Mouse (Mus musculus): ENCODE results near the gene Zfp704.

Gene Zfp704

DNA sequence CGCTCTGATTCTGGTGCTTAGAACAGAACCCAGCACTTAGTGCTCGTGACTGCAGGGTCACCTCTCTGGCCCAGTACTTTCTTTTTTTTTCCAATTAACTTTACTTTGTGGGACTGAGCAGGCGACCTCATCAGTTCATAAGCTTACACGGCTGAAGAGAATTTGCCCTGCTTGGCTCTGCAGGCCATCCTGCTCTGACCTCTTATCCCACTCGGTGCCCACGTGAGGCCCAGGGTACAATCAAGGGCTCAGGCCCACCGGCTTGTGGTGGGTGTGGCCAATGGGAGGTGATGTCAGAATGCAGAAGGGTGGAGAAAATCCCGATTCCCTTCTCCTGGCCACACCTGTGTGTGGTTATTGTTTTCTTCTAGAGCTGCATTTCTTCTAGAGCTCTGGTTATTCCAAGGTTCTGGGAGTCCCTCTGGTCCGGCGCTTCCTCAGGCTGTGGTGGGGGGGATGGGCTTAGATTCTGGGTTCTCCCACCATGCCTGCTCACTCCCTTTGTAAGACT, 153.4 kb downstream of the Zfp704 start:
- no peak for DNase-seq (ENCODE audit: low spot score)

DNA sequence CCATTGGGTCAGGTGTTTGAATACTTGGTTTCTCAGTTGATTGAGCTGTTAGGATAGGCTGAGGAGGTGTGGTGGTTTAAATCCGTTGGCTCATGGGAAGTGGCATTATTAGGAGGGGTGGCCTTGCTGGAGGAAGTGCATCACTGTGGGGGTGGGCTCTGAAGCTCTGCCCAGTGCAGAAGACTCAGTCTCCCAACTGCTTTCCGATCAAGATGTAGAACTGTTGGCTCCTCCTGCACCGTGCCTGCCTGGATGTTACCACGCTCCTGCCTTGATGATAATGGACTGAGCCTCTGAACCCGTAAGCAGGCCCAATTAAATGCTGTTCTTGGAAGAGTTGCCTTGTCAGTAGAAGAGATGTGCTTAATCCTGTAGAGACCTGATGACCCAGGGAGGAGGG, 154.5 kb downstream of the Zfp704 start:
- no peak for DNase-seq (ENCODE audit: low spot score)

DNA sequence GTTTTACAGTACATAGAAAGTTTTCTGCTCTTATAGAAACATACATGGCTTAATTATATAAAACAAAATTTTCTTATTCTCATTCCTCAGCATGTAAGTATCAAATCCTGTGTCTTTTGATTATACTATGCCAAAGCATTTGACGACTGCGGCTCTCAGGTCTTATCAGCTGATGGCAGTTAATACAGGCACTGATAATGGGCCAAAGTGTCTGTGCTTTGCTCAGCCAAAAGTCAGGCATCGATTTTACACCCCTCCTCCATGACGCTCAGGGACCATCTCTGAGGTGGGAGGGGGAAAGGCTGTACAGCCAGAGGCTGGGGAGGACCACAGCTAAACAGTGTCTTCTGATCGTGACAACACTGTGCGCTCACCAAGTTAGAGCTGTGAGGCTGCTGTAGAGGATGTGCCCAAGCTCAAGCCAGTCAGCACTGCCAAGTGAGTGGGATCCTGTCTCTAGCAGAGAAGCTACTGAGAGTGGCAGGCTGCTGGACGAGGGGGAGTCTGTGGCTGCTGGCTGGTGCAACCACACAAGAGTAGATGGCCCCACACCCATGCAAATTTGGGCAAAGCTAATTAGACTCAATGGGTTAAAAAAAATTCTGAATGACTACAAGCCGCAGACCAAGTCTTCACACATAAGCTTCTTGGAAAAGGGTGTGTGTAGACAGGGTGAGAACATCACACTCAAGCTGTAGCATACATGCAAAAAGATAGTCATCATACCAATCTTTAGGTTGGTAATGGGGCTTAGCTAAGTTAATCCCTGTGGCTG, 155.1 kb downstream of the Zfp704 start:
- DNase-seq (ENCODE audit: low spot score): no peak

DNA sequence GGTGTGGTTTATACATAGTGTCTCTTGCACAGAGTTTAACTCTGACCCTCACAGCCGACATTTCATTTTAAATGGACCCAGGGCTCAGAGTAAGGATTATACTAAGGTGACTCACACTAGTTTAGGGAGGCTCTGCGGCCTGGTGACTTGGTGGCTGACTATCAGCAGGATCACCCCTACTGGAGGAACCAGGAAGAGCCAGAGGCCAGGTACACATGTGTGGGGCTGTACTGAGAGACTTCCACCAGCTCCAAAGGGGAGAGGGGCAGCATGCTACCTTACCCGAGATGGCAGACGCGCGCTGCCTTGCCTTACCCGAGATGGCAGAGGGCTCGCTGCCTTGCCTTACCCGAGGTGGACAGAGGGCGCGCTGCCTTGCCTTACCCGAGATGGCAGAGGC, 159.4 kb downstream of the Zfp704 start:
- DNase-seq (ENCODE audit: low spot score): no peak

DNA sequence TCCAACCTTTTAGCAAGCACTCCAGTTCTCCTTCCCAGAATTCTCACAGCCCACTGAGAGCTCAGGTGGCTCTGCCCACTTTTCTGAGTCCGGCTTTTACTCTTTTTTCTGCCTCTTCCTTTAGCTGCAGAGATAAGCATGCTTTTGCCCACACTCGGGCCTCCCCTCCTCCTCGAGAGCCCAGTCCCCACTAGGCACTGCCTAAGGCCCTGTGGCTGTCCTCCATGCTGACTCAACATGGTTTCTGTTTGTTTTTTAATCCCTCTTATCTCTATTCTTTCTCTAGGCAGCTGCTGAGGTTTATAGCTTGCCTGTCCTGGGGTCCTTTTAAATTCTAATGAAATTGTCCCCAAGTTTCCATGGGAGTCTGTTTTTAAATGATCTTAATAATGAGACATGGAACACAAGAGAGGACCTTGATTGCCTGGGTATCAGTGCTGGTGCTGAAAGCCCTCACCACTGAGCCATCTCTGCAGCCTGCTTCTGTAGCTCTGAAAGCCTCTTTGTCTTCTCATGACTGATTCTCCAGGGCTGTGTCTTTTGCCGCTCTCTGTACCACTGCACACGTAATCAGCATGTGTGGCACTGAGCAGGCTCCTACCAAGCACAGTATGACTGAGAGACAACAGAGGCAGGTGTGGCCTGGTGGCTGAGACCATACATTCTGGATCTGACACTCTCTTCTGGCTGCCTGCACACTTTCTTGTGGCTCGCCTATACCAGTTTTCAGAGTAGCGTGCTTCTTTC, 160.5 kb downstream of the Zfp704 start:
- no peak for DNase-seq (ENCODE audit: low spot score)

DNA sequence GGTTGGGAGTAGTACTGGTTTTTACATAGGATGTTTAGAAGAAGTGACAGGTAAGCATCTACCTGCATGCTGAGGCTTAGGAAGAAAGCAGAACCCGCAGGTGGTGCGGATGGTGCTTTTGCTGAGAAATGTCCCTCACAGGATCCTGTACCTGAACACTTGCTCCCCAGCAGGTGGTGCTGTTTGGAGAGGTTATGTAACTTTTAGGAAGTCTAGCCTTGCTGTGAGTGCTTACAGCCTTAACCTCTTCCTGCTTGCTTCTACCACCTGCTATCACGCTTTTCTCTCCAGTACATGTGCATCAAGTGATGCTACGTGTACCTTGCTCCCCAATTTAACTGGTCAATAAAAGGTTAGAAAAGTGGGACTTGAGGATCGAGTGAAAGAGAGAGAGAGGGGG, 161.3 kb downstream of the Zfp704 start:
- DNase-seq (ENCODE audit: low spot score): no peak

DNA sequence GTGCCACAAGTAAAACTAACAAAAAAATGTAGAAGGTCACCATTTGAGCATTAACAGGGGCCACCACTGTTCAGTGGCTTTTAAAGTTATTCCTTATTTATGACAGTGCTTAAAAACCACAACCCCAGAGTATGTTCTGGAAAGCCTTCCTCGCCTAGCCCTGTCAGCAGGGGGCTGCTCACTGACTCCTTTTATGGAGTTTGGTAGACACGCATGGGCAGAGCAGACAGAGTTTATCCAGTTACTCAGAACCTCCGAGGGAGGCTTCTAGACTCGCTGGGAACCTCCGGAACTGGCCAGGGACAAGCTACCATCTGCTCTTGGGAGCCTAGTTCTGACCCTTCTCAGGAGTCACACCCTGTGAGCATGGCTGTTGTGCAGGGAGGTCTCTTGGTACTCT, 165.3 kb downstream of the Zfp704 start:
- no peak for DNase-seq (ENCODE audit: low spot score)

DNA sequence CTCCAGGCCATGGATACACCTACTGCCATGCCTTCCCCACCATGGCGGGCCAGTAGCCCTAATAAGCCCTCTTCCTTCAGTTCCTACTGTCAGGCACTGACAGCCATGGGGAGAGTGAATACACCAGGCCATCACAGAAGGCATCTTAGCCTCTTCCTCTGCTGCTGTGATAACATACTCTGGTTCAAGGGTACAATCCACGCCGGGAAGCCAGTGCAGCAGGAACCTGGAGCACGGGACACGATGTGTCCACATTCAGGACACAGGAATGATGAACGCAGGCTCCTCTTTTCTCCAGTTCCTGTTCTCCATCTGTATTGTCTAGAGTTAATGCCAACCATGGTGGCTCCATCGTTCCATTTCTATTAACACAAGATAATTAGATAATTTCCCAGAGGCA, 165.9 kb downstream of the Zfp704 start:
- DNase-seq (ENCODE audit: low spot score): no peak

DNA sequence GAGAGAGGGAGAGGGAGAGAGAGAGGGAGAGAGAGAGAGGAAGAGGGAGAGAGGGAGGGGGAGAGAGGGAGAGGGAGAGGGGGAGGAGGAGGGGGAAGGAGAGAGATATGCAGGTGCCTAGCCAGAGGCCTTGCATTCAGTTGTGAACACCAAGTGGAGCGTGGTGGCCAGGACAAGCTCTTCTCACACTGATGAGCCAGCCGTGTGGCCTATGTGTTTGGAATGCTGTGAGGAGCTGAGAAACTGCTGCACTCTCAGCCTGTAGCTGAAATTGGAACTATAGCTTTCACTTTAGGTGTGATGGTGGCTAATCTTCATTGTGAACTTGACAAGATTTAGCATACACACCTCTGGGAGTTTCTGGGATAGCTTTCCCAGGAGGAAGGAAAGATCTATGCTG, 166.4 kb downstream of the Zfp704 start:
- no peak for DNase-seq (ENCODE audit: low spot score)

DNA sequence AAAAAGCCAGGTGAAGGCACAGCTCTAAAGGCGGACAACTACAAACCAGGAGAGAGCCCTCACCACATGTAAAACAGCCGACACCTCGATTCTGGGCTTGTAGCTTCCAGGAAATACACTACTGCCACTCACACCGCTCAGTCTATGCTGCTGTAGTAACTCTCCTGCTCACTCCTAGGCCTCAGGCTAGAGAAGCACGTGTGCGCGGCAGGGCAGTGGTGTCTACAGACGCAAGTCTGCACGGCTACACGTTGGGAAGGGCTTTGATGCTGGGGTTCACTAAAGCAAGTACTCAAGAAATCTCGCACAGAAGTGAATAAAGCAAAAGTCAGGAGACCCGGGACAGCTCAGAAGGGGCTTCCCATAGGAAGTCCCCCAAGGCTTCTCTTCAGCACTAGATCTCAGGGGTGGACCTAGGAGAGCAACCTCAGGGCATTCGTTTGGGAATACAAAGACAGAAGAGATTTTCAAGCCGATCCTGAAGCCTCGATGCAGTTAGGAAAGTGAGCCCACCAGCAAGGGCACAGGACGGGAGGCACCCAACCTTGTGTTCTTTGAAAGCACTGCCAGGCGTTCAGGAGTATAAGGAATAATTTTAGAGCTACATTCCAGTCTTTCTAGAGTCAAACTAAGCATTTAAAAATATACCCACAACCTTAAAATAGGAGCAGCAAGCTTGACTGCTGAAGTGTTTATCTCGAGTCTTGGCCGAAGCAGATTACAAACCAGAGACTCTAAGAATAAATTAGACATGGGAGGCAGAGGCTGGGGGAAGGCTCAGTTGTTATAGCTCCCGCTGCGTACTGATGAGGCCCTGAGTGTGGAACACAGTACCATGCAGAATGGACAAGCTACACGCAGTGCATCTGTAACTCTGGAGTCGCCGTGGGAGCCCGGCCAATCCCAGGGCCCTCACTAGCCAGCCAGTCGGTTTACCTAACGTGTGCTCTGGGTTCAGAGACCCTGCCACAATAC, 168.0 kb downstream of the Zfp704 start:
- DNase-seq (ENCODE audit: low spot score): no peak

DNA sequence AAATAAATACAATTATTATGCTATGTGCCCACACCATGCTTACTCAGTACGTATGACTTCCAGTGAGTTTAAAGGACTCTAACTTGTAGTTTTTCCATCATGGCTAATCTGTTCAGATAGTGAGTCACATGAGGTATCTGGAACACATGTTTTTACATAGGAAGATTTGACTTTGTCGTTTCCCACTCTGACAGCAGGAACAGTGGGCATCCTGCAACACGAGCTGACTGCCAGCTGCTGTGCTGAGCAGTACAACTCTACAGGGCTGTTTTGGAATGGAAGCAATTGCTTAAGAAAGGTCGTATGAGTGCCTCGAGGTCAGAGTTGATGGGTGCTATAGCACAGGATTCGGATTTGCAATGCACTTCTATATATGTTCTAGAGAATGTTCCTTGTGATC, 169.4 kb downstream of the Zfp704 start:
- DNase-seq (ENCODE audit: low spot score): no peak

DNA sequence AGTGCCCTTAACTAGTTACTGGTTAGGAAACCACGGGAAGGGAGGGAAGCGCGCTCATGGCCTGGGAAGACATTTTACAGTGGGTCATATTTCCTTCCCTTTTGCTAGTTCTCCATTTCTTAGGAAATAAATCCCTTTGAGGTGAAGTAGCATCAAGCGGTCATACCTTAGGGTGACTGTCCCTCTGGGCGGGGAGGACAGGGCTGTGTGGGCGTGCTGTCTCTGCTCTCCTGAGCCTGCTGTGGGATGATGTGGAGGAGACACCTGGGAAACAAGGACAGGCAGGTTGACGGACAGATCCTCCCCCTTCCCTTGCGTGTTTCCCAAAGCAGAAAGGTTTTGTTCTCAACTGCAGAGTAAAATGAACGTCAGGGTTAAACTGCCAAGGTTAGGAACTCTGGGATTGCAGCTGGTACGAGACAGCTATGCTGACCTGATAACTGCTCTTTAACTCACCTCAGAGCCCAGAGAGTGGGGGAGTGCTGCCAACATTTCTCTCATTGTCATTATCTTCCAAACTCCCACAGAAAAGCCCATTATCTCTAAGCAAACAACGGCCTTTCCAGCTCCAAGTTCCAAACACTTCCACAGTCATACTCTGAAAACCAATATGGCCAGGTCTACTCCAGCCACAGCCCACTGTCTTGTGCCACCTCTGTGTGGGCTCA, 170.1 kb downstream of the Zfp704 start:
- no peak for DNase-seq (ENCODE audit: low spot score)

DNA sequence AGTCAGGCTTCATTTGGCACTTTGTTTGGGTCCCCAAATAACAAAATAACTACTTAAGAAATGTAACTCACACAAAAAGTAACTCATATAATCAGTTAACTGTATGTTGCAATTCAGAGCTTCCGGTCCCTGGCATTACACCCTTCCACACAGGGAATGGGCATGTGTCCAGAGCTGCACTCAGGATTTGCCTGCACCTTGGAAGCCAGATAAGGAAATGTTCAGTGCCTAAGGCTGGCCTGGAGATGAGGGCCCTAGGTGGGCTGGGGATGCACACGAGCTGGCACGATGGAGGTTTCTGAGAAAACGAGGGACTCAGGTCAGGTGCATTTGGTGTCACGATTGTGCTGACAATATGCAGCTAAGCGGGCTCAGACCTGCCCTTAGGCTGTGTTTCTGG, 173.6 kb downstream of the Zfp704 start:
- no peak for DNase-seq (ENCODE audit: low spot score)

DNA sequence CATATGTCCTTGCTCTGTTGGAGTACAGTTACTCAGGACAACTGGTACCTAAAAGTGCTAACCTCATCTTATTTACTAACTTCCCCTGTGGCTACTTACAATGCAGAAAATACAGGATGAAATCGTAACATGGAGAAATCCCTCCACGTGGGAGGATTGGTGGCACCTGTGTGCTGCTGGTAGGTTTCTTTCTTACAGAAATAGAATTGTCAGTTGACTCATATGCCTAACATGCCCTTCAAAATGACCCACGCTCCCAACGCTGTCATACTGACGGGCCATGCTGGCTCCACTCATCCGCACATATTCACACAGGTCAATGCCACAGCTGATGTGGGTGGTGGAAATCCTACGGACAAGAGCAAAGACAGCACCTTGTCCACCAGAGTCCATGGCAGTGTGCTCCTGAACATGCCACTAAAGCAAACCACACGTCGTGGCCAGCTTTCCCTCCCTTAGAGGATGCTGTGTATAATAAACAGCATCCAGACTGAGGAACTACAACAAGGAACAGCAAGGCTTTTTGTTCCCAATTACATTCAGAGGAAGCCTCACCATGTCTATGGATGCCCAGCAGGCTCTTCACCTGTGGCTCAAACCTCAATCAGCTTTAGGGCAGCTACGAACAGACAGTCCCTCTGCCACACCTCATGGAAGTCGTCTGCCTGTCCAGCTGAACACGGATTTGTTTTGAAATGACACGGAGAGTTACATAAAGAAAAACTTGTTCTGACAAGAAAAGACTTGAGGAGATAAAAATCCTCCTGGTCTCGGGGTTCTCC, 175.3 kb downstream of the Zfp704 start:
- DNase-seq (ENCODE audit: low spot score): no peak

DNA sequence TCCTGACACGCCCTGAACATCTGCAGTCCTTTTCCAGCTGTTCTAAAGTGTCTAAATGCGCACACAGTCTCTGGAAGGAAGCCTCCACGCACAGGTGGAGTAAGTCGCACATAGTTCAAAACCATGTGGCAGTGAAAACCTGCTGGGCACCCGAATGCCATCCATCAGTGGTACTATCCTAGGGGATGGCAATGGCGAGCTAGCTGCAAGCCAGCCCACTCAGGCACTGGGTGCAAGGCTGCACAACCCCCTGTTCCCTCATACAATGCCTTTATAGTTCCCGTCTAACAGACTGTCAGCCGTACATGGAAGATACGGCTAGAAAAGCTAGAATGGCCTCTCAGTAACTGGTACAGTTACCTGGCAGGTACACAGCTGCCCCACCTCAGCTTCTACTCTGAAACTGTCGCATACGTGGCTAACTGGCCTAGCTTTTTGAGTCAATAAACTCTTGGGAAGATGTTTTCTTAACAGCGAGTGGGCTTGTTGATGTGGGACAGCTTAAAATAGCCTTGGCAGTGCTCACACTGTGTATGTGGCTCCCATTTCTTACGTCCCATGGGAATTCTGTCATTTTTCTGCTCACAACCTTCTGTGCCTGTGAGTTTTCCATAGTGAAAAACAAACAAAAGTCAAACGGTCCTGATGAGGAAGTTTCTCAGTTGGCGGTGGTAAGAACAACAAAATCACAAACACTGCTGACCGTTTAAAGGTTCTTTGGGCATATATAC, 176.9 kb downstream of the Zfp704 start:
- DNase-seq (ENCODE audit: low spot score): no peak

DNA sequence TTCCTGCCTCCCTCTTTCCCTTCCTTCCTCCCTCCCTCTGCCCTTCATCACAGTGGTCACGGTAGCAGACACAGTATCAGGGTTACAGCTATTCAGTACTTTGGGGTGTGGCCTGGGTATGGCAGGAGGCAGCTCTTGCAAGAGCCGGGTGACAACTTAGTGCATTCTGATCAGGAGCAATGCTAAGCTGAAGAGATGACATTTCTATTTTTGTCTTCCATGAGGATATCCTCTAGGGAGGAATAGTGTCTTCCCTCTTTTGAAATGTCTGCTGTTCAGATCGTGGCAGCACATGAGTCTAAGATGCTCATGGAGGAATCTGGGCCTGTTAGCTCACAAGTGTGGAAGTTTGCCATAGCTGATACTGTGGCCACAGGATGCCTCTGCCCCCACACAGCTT, 177.7 kb downstream of the Zfp704 start:
- DNase-seq (ENCODE audit: low spot score): no peak

DNA sequence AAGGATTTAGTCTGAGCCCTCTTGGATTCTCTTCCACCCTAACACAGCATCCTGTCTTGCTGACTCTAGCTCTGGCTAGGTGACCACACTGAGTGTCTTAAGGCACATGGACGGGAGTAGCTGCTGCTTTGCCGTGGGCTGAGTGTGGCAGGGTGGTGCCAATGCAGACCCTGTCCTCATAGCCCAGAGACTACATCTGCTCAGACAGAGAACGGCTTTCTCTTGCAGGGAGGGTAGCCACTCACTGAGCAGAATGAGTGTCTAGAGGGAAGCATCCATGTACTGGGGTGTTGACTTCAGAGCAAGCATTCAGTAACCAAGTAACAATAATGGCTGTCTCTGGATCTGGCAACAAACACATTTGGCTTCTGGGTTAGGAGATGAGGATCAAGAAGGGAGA, 179.9 kb downstream of the Zfp704 start:
- no peak for DNase-seq (ENCODE audit: low spot score)

DNA sequence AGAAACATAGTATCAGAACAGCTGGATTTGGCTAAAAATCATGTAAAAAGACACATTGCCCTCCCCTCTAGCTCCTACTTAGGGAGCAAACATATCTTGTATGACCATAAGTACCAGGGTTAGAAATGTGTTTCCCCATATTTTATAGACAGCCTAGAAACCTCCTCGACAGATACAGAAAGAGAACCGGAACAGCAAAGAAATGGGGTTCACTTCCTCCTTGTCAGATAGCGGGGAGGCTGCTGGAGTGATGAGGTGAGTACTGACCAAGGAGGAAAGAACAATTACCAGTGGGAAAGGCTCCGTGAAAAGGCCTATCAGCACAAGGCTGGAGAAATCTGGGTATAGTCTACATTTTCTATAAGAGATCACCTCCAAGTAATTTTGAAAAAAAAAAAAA, 182.1 kb downstream of the Zfp704 start:
- no peak for DNase-seq (ENCODE audit: low spot score)

DNA sequence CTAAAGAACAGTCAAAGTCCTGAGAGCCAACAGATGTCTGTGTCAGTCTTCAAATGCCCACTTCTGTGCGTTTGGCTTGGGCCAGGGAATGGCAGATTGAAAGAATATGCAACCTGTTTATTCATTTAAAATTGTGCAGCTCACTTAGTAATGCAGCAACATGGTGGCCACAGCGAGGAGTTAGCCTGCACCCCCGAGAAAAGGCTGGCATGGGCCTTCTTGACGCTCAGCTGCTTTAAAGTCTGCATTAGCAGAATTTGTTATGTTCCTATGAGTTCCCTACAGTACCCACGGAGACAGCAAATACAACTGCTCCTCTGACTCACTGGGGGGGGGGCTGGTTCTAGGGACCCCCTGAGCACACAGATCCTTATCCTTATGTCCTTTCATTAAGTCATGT, 184.2 kb downstream of the Zfp704 start:
- DNase-seq (ENCODE audit: low spot score): no peak

DNA sequence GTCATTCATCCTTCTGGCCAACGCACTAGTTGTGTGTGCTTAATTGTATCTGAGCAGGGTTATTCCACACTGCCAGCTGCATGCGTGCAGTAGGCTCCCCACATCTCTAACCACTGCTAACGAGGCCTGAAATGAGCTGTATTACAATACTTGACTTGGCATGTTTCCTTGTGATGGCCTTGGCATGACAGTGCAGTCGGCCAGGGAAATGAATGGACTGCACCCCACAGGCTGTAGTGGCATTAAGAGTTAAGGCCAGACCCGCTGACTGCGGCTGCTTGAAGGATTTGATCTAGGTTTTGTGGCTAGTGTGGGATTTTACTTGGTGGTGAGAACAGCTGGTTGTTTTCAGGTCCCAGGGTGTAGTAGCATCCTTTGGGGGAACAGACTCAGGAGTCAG, 185.2 kb downstream of the Zfp704 start:
- no peak for DNase-seq (ENCODE audit: low spot score)
